Mouse (Mus musculus) cerebellum, adult 2 months (tissue): ENCODE data around the gene Ube2q1. TPM values are rescaled to one million over a fixed set of nuclear protein-coding genes. Genes with fewer than 3 reads are reported as not detected.

Experiments used
- DNase-seq, 2 experiments: peaks; one replicate each; pipeline ENCODE4 v3.0.0; 2021
- H3K27ac ChIP-seq: fragments of 200-500 bp; 2 replicates; pipeline ENCODE4 v1.5.1; 2012; ENCODE audit warnings: low read length, control low read depth, inconsistent platforms; ENCODE audit not compliant: insufficient read depth
- H3K27me3 ChIP-seq: fragments of 200-500 bp; 2 replicates; pipeline ENCODE4 v1.6.1; 2012; ENCODE audit warnings: inconsistent platforms, mild to moderate bottlenecking, low read length, moderate library complexity; ENCODE audit not compliant: control insufficient read depth, insufficient read depth
- H3K4me1 ChIP-seq: fragments of 200-500 bp; 2 replicates; pipeline ENCODE4 v1.6.1; 2011; ENCODE audit warnings: low read length; ENCODE audit not compliant: control insufficient read depth, insufficient read depth
- H3K4me3 ChIP-seq: fragments of 200-500 bp; replicated peaks from 2 replicates; pipeline ENCODE3; 2011; ENCODE audit warnings: mild to moderate bottlenecking, low read depth, low read length, control low read depth; ENCODE audit not compliant: insufficient read depth
- CTCF ChIP-seq: fragments of 200-500 bp; IDR thresholded peaks from 2 replicates; pipeline ENCODE4 v1.5.1; 2011; ENCODE audit warnings: low read depth, mild to moderate bottlenecking, control low read depth, low read length, moderate library complexity, borderline replicate concordance; ENCODE audit not compliant: insufficient read depth
- POLR2A ChIP-seq: fragments of 200-500 bp; IDR thresholded peaks from 2 replicates; pipeline ENCODE4 v1.6.1; 2011; ENCODE audit warnings: low read length, control low read depth, borderline replicate concordance; ENCODE audit not compliant: insufficient read depth
- WGBS: fragments of 180-500 bp; shearing (Covaris S2); methylation state at CpG from one replicate; pipeline ENCODE4 v1.1.7; 2018; 5-methylcytosine and 5-hydroxymethylcytosine counted together
- polyA plus RNA-seq: library from polyadenylated mRNA; depleted of rRNA; stranded (reverse); fragments of >200 nt; gene quantifications from 2 replicates; pipeline ENCODE4 v1.2.3, GENCODE M21; 2012; rRNA removed

Ube2q1 gene
- polyA plus RNA-seq, 1 experiment, result 52.7 TPM

- no peak within 1 kb of the TSS for H3K27ac ChIP-seq
- peaks cover 6% of the 10 kb centered on the region; the same call in 1 of the 2 replicates for H3K27me3 ChIP-seq
Measured at GRCm38 (mm10) chr3:89830815-89831591, 57.6 kb downstream of the Ube2q1 start, which contains the start of gene She. Gene She, plus strand, starts transcription at chr3:89831370.

More at GRCm38 (mm10) chr3:89830815-89831591, 57.6 kb downstream of the Ube2q1 start, which contains the start of gene She:
- no peak for DNase-seq
- 2% methylated on average over 92 of the region's 96 CpGs for WGBS
- Histone ChIP-seq H3K4me1 (no peaks in the 10 kb centered on the region), H3K4me3 (no peak within 1 kb of the TSS)
- TF ChIP-seq POLR2A, result no peak
- TF ChIP-seq CTCF, result no peak

Other genes starting within 250 kb of the Ube2q1 start
- 108 and 112 TPM in 2 replicates for gene Adar, start 58.6 kb upstream of the Ube2q1 start, polyA plus RNA-seq
- gene Chrnb2, start 9.0 kb upstream of the Ube2q1 start, polyA plus RNA-seq, result 46.2 and 51.4 TPM in 2 replicates
- gene She, start 57.8 kb downstream of the Ube2q1 start, polyA plus RNA-seq, result 1.7 and 1.9 TPM in 2 replicates
- 1.1 and 1.3 TPM in 2 replicates for gene Il6ra, start 139.6 kb downstream of the Ube2q1 start, polyA plus RNA-seq
- 91.9 and 97.8 TPM in 2 replicates for gene Atp8b2, start 189.9 kb downstream of the Ube2q1 start, polyA plus RNA-seq
- 116 and 125 TPM in 2 replicates for gene Hax1, start 225.2 kb downstream of the Ube2q1 start, polyA plus RNA-seq